Mouse (Mus musculus): ENCODE measurements around the gene Sgk1. TPM values are rescaled to one million over a fixed set of nuclear protein-coding genes. Genes with fewer than 3 reads are reported as not detected.

Sgk1 gene
- polyA plus RNA-seq, 1 experiment from 2014 or later = 162 TPM

DNA sequence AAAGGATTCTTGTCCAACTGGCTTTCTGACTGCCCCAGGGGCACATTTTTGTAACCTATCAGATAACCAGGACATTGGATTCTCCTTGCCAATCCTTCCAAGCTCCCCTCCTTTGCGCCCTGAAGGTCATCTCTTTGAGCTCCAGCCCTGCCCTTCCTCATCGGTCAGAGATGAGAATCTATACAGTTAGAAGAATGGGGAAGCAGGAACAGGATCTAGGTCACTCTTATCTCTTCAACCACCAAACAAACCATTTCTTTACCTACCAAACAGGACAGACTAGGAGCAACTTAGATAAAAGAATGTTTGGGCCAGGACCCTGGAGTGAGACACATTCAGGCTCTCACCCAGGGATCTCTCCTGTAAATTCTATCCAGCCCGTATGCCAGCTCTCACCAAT, 59.3 kb downstream of the Sgk1 start:
- H3K4me3 ChIP-seq (ENCODE audit: low read depth, low read length) = no peak overlapping the region
- H3K9me3 ChIP-seq (ENCODE audit: control insufficient read depth) = no peaks in the 10 kb centered on the region
- no peak overlapping the region for H3K9ac ChIP-seq (ENCODE audit: low read depth, low read length)
- H3K27me3 ChIP-seq (replicated peaks; ENCODE audit: control insufficient read depth, insufficient read depth, low read length) = no peaks in the 10 kb centered on the region
- 58% methylated on average over 3 of the region's 3 CpGs for WGBS
- H3K4me1 ChIP-seq (replicated peaks; ENCODE audit: control insufficient read depth, insufficient read depth, low read length) = no peaks in the 10 kb centered on the region
- no peaks in the 10 kb centered on the region for H3K36me3 ChIP-seq (ENCODE audit: control insufficient read depth, insufficient read depth)
- no peak overlapping the region for H3K27ac ChIP-seq (ENCODE audit: low read depth, low read length)
- no peak for TF ChIP-seq CTCF (IDR thresholded peaks at IDR 0.05; ENCODE audit: low read depth)
- no peak for ATAC-seq
- no peak overlapping the region for H3K4me2 ChIP-seq (replicated peaks; ENCODE audit: low read depth)

DNA sequence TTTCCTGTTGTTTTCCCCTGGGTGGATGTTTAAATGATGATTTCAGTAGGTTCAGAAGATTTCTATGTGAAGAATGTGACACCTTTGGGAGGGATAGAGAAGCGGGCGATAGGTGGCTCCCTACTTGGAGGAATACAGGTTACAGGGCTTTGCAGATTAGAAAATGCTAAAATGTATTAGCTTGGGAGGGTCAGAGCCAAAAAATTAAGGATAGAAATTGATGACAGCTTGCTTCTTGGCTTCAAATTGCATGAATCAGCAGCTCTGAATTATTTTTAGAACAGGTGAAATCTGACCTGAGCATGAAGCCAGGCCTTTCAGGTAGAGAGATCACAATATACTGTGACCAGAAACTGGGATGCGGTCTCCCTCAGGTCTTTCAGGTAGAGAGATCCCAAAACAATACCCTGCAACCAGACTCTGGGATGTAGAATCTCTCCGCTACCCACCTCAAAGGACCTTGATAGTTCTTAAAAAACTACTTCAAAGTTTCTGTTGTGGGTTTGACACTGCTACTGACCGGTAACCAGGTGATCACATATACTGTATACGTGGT, 61.2 kb downstream of the Sgk1 start:
- Histone ChIP-seq H3K36me3 (ENCODE audit: control insufficient read depth, insufficient read depth) (no peaks in the 10 kb centered on the region), H3K4me3 (ENCODE audit: low read depth, low read length) (no peak overlapping the region), H3K4me2 (replicated peaks; ENCODE audit: low read depth) (no peak overlapping the region), H3K27me3 (replicated peaks; ENCODE audit: control insufficient read depth, insufficient read depth, low read length) (no peaks in the 10 kb centered on the region), H3K9me3 (ENCODE audit: control insufficient read depth) (no peaks in the 10 kb centered on the region), H3K9ac (ENCODE audit: low read depth, low read length) (no peak overlapping the region), H3K27ac (ENCODE audit: low read depth, low read length) (no peak overlapping the region), H3K4me1 (replicated peaks; ENCODE audit: control insufficient read depth, insufficient read depth, low read length) (no peaks in the 10 kb centered on the region)
- WGBS = 87% methylated on average over 6 of the region's 6 CpGs
- ATAC-seq = no peak
- no peak for TF ChIP-seq CTCF (IDR thresholded peaks at IDR 0.05; ENCODE audit: low read depth)

DNA sequence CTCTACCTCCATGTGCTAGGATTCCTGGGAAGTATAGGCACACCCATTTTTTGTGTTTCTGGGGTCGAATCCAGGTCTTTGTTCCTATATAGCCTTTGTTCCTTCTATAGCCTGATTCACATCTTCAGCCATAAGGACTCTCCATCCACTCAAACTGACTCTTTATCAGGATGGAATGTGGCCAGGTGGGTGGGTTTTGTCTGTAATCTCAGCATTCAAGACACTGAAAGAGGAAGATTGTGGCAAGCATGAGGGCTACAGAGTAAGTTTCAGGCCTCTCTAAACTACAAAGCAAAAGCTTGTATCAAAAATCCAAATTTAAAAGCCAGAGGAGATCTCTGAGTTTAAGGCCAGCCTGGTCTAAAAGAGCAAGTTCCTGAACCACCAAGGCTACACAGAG, 63.2 kb downstream of the Sgk1 start:
- no peaks in the 10 kb centered on the region for H3K9me3 ChIP-seq (ENCODE audit: control insufficient read depth)
- no peak overlapping the region for H3K27ac ChIP-seq (ENCODE audit: low read depth, low read length)
- no peak for ATAC-seq
- H3K4me3 ChIP-seq (ENCODE audit: low read depth, low read length) = no peak overlapping the region
- H3K27me3 ChIP-seq (replicated peaks; ENCODE audit: control insufficient read depth, insufficient read depth, low read length) = no peaks in the 10 kb centered on the region
- H3K9ac ChIP-seq (ENCODE audit: low read depth, low read length) = no peak overlapping the region
- 64% methylated on average over 1 of the region's 1 CpGs for WGBS
- H3K4me1 ChIP-seq (replicated peaks; ENCODE audit: control insufficient read depth, insufficient read depth, low read length) = no peaks in the 10 kb centered on the region
- no peaks in the 10 kb centered on the region for H3K36me3 ChIP-seq (ENCODE audit: control insufficient read depth, insufficient read depth)
- no peak overlapping the region for H3K4me2 ChIP-seq (replicated peaks; ENCODE audit: low read depth)
- TF ChIP-seq CTCF (IDR thresholded peaks at IDR 0.05; ENCODE audit: low read depth) = no peak

DNA sequence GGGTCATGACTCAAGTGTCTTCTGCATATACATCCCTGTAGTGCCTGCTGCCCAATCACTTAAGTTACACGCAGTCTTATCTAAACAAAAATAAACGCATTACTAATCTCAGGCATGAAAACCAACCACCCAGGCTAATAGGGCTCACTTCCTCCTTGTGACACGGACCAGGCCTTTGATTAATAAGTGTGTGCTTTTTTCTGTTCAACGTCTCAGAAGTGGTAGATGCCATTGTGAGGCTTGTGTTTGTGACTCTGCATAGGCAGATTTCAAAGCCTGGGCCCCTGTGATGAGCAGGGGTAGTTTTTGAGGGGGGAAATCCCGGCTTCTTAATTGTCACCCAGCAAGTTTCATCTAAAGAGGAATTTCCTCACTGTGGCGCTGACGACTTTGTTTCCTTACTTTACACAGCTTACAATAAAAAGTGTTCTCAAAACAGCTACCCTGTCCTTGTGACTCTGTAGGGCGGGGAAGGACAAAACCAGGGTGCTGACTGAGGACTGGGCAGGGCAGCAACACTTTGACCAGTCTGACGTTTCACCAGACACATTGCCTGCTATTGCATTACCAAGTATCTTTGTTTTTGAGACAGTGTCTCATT, 64.9 kb downstream of the Sgk1 start:
- no peak overlapping the region for H3K9ac ChIP-seq (ENCODE audit: low read depth, low read length)
- no peak for ATAC-seq
- H3K27me3 ChIP-seq (replicated peaks; ENCODE audit: control insufficient read depth, insufficient read depth, low read length) = no peaks in the 10 kb centered on the region
- no peaks in the 10 kb centered on the region for H3K9me3 ChIP-seq (ENCODE audit: control insufficient read depth)
- no peaks in the 10 kb centered on the region for H3K36me3 ChIP-seq (ENCODE audit: control insufficient read depth, insufficient read depth)
- WGBS = 53% methylated on average over 9 of the region's 9 CpGs
- no peaks in the 10 kb centered on the region for H3K4me1 ChIP-seq (replicated peaks; ENCODE audit: control insufficient read depth, insufficient read depth, low read length)
- TF ChIP-seq CTCF (IDR thresholded peaks at IDR 0.05; ENCODE audit: low read depth) = no peak
- no peak overlapping the region for H3K4me2 ChIP-seq (replicated peaks; ENCODE audit: low read depth)
- no peak overlapping the region for H3K4me3 ChIP-seq (ENCODE audit: low read depth, low read length)
- H3K27ac ChIP-seq (ENCODE audit: low read depth, low read length) = no peak overlapping the region

DNA sequence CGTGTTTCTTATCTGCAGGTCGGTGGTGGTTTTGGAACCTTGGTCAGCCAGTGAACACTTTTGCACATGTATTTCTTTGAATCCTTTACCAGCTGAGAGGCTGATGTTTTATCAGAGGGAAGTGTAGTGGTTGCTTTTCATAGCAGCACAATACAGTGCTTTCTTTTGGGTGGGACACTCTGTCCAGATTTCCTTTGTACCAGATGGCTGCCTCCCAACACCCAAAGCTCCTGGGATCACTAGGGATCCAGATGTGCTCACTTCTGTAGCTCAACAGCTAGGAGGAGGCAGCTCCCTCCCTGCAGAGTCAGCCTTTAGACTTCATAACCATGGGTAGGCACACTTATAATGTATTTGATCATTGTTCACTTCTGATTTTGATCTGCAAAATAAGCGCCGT, 70.5 kb downstream of the Sgk1 start:
- no peak for ATAC-seq
- WGBS = 85% methylated on average over 4 of the region's 4 CpGs

DNA sequence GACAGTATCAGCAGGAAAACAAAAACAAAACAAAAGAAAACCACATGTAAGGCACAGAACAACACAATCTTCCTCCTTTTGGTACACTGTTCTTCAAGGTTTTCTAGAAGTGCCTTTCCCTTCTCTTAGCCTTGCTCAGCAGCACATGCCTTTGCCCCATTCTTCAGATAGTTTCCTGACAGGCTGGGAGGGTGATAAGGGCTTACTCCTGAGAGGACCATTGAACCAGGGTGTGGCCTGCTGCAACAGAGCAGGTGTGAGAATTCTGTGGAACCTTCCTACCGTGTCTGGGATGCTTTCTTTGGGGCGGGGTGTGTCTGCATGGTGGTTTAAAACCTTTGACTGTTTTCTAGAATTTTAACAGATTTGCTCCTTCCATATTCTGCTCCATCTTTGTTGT, 79.1 kb downstream of the Sgk1 start:
- WGBS = 51% methylated on average over 2 of the region's 2 CpGs
- no peaks in the 10 kb centered on the region for H3K36me3 ChIP-seq (ENCODE audit: control insufficient read depth, insufficient read depth)
- ATAC-seq = 0 out of 2 replicates have a peak, but pooled peaks have one; percentile 51
- H3K9me3 ChIP-seq (ENCODE audit: control insufficient read depth) = no peaks in the 10 kb centered on the region
- H3K27ac ChIP-seq (ENCODE audit: low read depth, low read length) = no peak overlapping the region
- no peak for TF ChIP-seq CTCF (IDR thresholded peaks at IDR 0.05; ENCODE audit: low read depth)
- no peak overlapping the region for H3K9ac ChIP-seq (ENCODE audit: low read depth, low read length)
- H3K4me2 ChIP-seq (replicated peaks; ENCODE audit: low read depth) = no peak overlapping the region
- no peaks in the 10 kb centered on the region for H3K4me1 ChIP-seq (replicated peaks; ENCODE audit: control insufficient read depth, insufficient read depth, low read length)
- no peaks in the 10 kb centered on the region for H3K27me3 ChIP-seq (replicated peaks; ENCODE audit: control insufficient read depth, insufficient read depth, low read length)
- no peak overlapping the region for H3K4me3 ChIP-seq (ENCODE audit: low read depth, low read length)

More for the DNA sequence above, 70.5 kb downstream of the Sgk1 start:
- no peaks in the 10 kb centered on the region for H3K9me3 ChIP-seq (ENCODE audit: control insufficient read depth)
- no peak for TF ChIP-seq CTCF (IDR thresholded peaks at IDR 0.05; ENCODE audit: low read depth)
- H3K4me1 ChIP-seq (replicated peaks; ENCODE audit: control insufficient read depth, insufficient read depth, low read length) = no peaks in the 10 kb centered on the region
- H3K9ac ChIP-seq (ENCODE audit: low read depth, low read length) = no peak overlapping the region
- H3K27me3 ChIP-seq (replicated peaks; ENCODE audit: control insufficient read depth, insufficient read depth, low read length) = no peaks in the 10 kb centered on the region
- H3K4me3 ChIP-seq (ENCODE audit: low read depth, low read length) = no peak overlapping the region
- H3K36me3 ChIP-seq (ENCODE audit: control insufficient read depth, insufficient read depth) = no peaks in the 10 kb centered on the region
- no peak overlapping the region for H3K27ac ChIP-seq (ENCODE audit: low read depth, low read length)
- H3K4me2 ChIP-seq (replicated peaks; ENCODE audit: low read depth) = no peak overlapping the region

Data from intestine, postnatal 0 days (tissue).